Mouse (Mus musculus) spleen, adult 2 months (tissue): ENCODE measurements around the gene Vangl2.

Experiments
- CTCF ChIP-seq: fragments of 200-500 bp; IDR thresholded peaks from 2 replicates; pipeline ENCODE4 v1.5.1; 2011; ENCODE audit warnings: mild to moderate bottlenecking, inconsistent platforms; ENCODE audit not compliant: insufficient read depth, insufficient read length, insufficient replicate concordance; ENCODE audit errors: extremely low read depth
- POLR2A ChIP-seq: fragments of 200-500 bp; IDR thresholded peaks from 2 replicates; pipeline ENCODE4 v1.6.1; 2011; ENCODE audit warnings: low read depth, low read length, inconsistent platforms

DNA sequence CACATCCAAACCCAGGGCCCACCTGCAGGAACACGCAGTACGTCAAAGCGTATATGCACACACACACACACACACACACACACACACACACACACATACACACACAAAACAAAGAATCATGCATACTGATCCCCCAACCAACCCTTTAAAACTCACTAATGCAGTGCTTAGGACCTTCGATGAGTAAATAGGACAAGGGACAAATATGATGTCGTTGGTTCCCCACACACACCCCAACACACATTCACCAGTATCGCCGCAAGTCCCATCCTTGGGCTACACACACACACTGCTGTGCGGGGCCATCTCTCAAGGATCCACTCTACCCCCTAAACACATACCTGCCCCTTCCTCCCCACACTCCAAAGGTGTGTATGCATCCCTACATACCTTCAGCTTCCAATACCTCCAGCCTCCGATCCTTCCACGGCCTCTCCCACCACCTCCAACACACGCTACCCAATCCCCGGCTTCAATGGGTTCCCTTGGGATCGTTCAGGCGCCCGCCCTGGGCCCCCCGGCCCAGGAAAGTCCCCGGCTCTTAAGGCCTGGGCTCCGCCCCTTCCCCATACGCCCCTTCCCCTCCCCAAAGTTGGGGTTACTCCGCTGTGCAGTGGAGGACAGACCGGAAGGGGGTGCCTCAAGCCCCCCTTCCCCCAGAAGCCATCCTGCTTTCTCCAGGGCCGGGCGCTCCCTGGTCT lies 1.9 kb downstream of the Vangl2 start:
- TF ChIP-seq POLR2A (no peak), CTCF (no peak)
